Mouse (Mus musculus): ENCODE data around the gene Hsd17b3.

GRCm38 (mm10) chr13:64011157-64011556 lies 77.9 kb downstream of the Hsd17b3 start:
- TF ChIP-seq CTCF (conservative IDR thresholded peaks at IDR 0.05; ENCODE audit: insufficient read depth, insufficient read length, low read depth, low read length) (no peak), POLR2A (IDR thresholded peaks at IDR 0.05; ENCODE audit: low read depth, low read length) (no peak)
